Mouse (Mus musculus): ENCODE measurements around the gene Snx25.

The Snx25 gene

DNA sequence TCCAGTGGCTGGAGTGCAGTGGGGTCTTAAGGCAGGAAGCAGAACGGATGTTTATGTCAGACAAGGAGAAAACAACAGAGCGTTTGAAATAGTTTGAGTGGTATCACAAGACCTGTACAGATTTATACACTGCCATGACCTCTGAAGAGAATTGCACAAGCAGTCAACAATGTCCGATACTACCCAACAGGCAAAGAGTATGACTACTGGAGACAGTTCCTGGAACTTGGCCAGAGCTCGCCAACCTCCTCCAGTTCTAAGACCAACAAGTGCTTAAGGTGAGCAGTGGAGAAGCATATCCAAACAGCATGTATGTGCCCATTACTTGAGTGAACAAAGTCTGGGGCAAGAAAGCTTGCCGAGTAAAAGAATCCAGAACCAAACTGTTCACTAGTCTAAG, 76.7 kb downstream of the Snx25 start:
- no peak for TF ChIP-seq GATA4 (IDR thresholded peaks at IDR 0.05; ENCODE audit: insufficient replicate concordance, low read length)

- TF ChIP-seq GATA4 (IDR thresholded peaks at IDR 0.05; ENCODE audit: insufficient replicate concordance, low read length), result no peak
These were observed 78.3 kb downstream of the Snx25 start for GRCm38 (mm10) chr8:46073540-46074140.

GRCm38 (mm10) chr8:46072798-46073197, 79.2 kb downstream of the Snx25 start:
- no peak for TF ChIP-seq GATA4 (IDR thresholded peaks at IDR 0.05; ENCODE audit: insufficient replicate concordance, low read length)

DNA sequence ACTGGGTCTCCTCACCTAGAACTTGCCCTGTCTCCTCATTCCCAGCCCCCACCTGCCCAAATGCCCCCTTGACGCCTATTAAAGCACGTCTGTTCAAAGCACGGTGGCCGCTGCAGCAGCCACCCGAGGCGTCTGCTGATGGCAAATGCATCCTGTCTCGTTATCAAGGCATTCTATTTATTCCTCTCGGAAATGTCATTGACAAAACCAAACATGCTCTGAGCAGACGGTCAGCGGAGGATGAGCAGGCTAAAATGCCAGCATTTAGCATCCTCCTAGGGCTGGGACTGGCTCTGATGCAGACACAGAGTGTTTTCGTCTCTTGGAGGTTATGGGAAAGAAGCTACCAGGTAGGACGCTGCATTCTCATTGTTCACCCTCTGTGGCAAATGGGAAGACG, 111.7 kb downstream of the Snx25 start:
- TF ChIP-seq GATA4 (IDR thresholded peaks at IDR 0.05; ENCODE audit: insufficient replicate concordance, low read length), result peak; percentile 26; the same call in 1 of the 2 replicates

GRCm38 (mm10) chr8:46039666-46040065, 112.3 kb downstream of the Snx25 start:
- TF ChIP-seq GATA4 (IDR thresholded peaks at IDR 0.05; ENCODE audit: insufficient replicate concordance, low read length), result no peak

DNA sequence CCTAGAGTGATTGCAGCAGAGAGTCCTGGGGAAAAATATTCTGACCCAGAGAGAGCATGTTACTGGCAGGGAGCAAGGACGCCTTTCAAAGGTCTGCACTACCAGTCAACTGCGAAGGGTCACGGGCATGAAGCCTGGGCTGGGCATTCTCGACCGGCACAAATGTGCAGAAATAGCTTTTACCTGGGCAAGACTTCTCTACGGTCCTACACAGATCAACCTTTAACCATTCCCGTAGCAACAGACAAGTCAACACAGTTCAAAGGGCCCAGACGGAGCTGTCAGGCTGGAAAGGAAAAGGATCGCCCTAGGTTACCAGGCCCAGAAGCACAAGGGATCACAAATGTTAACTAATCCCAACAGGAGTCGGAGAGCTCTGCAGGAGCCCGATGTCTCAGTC, 115.7 kb downstream of the Snx25 start:
- no peak for TF ChIP-seq GATA4 (IDR thresholded peaks at IDR 0.05; ENCODE audit: insufficient replicate concordance, low read length)

GRCm38 (mm10) chr8:46024392-46024791, 127.6 kb downstream of the Snx25 start:
- no peak for TF ChIP-seq GATA4 (IDR thresholded peaks at IDR 0.05; ENCODE audit: insufficient replicate concordance, low read length)

- no peak for TF ChIP-seq GATA4 (IDR thresholded peaks at IDR 0.05; ENCODE audit: insufficient replicate concordance, low read length)
These were observed 129.2 kb downstream of the Snx25 start for GRCm38 (mm10) chr8:46022758-46023157.

DNA sequence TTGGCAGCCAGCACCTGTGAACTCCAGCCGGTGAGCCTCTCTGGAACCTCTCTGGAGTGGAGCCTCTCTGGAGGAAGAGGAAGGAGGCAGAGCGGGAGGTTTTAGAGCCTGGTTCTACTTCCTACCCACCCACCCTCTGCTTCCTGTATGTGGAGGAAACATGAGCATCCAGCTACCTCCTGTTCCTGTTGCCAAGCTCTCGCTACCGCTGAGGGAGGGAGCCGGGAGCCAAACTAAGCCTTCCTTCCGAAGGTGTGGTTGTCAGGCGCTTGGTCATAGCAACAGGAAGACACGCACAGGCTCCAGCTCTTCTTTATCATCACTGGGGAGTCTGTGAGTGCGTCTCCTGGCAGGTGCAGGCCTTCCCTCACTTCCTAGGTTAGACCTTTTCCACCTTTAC, 129.8 kb downstream of the Snx25 start:
- TF ChIP-seq GATA4 (IDR thresholded peaks at IDR 0.05; ENCODE audit: insufficient replicate concordance, low read length), result no peak

- no peak for TF ChIP-seq GATA4 (IDR thresholded peaks at IDR 0.05; ENCODE audit: insufficient replicate concordance, low read length)
These were observed 140.9 kb downstream of the Snx25 start for GRCm38 (mm10) chr8:46010746-46011680.

DNA sequence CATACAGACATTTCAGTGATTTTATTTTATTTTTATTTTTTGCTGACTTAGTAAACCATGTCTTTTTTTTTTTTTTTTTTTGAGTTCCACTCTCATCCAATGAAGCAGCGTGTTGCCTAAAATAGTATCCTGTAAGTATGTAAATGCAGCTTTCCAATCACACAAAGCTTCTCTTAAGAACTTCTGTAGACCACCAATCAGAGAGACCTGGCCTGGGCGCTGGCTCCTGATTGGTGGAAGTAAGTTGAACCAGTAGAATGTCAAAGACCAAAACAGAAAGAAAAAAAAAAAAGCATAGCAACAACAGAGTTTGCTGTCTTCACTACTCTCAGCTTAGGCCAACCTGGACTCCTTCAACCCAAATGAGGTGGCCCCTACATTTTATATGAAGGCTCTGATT, 141.7 kb downstream of the Snx25 start:
- TF ChIP-seq GATA4 (IDR thresholded peaks at IDR 0.05; ENCODE audit: insufficient replicate concordance, low read length), result no peak

DNA sequence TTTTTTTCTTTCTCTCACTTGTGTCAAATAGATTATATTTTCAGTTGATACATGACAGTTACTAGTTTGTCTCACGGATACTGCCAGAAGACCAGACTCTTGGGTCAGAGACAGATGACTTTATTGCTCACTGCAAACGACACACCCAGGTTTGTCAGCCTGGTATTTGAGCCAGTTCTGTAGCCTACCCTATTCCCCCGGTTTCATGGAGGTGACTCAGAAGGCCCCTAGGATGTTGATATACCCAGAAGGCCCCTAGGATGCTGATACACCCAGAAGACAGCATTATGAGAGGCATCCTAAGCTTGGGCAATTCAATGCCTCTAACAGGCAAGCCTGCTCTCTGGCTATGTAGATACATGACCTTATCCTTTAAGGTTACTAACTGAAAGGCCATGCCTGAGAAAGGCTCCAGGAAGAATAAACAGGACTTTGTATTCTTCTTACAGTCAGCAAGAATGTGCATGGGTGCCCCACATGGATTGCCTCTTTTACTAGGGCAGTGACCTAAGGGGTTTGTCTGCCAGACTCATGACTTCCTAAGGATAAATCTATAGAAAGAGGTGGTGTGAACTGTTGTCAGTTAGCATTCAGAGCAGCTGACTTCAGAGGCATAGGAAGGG, 144.8 kb downstream of the Snx25 start:
- no peak for TF ChIP-seq GATA4 (IDR thresholded peaks at IDR 0.05; ENCODE audit: insufficient replicate concordance, low read length)

GRCm38 (mm10) chr8:46005596-46005995, 146.4 kb downstream of the Snx25 start, which contains the start of gene Ankrd37:
Gene Ankrd37, minus strand, starts transcription at chr8:46005707.
- TF ChIP-seq GATA4 (IDR thresholded peaks at IDR 0.05; ENCODE audit: insufficient replicate concordance, low read length), result no peak

- peak; percentile 69; the same call in 1 of the 2 replicates for TF ChIP-seq GATA4 (IDR thresholded peaks at IDR 0.05; ENCODE audit: insufficient replicate concordance, low read length)
These were observed 151.9 kb downstream of the Snx25 start for GRCm38 (mm10) chr8:45999784-46000705.
